Mouse (Mus musculus) embryonic facial prominence, embryonic 14.5 days (tissue): ENCODE results near the gene Abcc10. TPM values are rescaled to one million over a fixed set of nuclear protein-coding genes. Genes with fewer than 3 reads are reported as not detected.

Experiments used
- ATAC-seq: fragments of 200-750 bp; cut with Nextera tagmentation; 2 replicates; pipeline ENCODE4 v1.8.0; 2017; ENCODE audit warnings: low read depth, moderate number of reproducible peaks, moderate TSS enrichment
- DNase-seq: peaks from one replicate; pipeline ENCODE4 v3.0.0-alpha.2; 2015; ENCODE audit warnings: low spot score
- H3K27ac ChIP-seq: fragments of 300-500 bp; sonication (generic); replicated peaks from 2 replicates; pipeline ENCODE4 v1.5.1; 2014; ENCODE audit warnings: low read depth, mild to moderate bottlenecking, low read length, moderate library complexity
- H3K27me3 ChIP-seq: fragments of 300-500 bp; sonication (generic); replicated peaks from 2 replicates; pipeline ENCODE4 v1.6.1; 2014; ENCODE audit warnings: low read length; ENCODE audit not compliant: control insufficient read depth, insufficient read depth
- H3K36me3 ChIP-seq: fragments of 300-500 bp; sonication (generic); 2 replicates; pipeline ENCODE4 v1.6.1; 2014; ENCODE audit warnings: low read length, mixed read lengths; ENCODE audit not compliant: control insufficient read depth, insufficient read depth
- H3K4me1 ChIP-seq: fragments of 300-500 bp; sonication (generic); 2 replicates; pipeline ENCODE4 v1.6.1; 2014; ENCODE audit warnings: antibody characterized with exemption, low read length; ENCODE audit not compliant: control insufficient read depth, insufficient read depth
- H3K4me2 ChIP-seq: fragments of 300-500 bp; sonication (generic); 2 replicates; pipeline ENCODE4 v1.6.1; 2014; ENCODE audit warnings: low read depth, mild to moderate bottlenecking, low read length, moderate library complexity, mixed read lengths
- H3K4me3 ChIP-seq: fragments of 300-500 bp; sonication (generic); 2 replicates; pipeline ENCODE4 v1.5.1; 2014; ENCODE audit warnings: low read depth, mild to moderate bottlenecking, low read length
- H3K9ac ChIP-seq: fragments of 300-500 bp; sonication (generic); 2 replicates; pipeline ENCODE4 v1.6.1; 2014; ENCODE audit warnings: low read depth, mild to moderate bottlenecking, low read length, moderate library complexity, mixed read lengths
- H3K9me3 ChIP-seq: fragments of 300-500 bp; sonication (generic); 2 replicates; pipeline ENCODE4 v1.6.1; 2016; ENCODE audit warnings: low read length; ENCODE audit not compliant: control insufficient read depth
- WGBS: fragments of 180-500 bp; shearing (Covaris S2); extraction: QIAGEN DNeasy Blood & Tissue Kit; methylation state at CpG from one replicate; pipeline ENCODE4 v1.1.7; 2014; 5-methylcytosine and 5-hydroxymethylcytosine counted together
- polyA plus RNA-seq: library from polyadenylated mRNA; unstranded; fragments of >200 nt; fragmentation: Nextera tagmentation; extraction: Ambion mirVana; gene quantifications from 2 replicates; pipeline ENCODE4 v1.2.1, GENCODE M21; 2014

Gene Abcc10
- polyA plus RNA-seq, 1 experiment from 2014 or later = 5.5 TPM

DNA sequence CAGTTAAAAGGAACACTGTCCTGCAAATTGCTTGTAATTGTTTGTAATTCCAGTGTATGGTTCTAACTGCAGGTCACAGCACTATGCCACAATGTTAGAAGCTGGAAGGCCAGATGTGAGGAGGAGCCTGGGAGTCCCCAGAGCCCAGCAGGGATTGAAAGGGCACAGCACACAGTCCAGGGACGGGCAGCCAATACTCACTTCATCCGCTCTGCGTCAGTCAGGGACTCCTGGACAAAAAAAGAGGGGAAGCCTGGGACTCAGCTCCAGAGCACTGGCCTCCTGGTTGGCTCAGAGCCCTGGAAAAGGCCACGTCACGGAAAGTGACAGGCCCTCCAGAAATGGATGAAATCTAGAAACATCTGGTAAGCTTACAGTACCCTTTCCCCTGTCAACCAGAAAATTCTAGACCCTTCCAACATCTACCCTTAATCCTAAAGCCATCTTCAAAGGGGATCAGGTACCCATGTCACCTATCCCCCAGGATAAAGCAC lies 65.9 kb downstream of the Abcc10 start:
- Histone ChIP-seq H3K9me3 (no peaks in the 10 kb centered on the region), H3K4me2 (no peak overlapping the region), H3K9ac (no peak overlapping the region), H3K27me3 (no peaks in the 10 kb centered on the region), H3K4me1 (no peaks in the 10 kb centered on the region), H3K36me3 (peaks cover 91% of the 10 kb centered on the region), H3K4me3 (no peak overlapping the region), H3K27ac (no peak overlapping the region)
- ATAC-seq (no peak), DNase-seq (no peak)
- WGBS = 78% methylated on average over 5 of the region's 5 CpGs

DNA sequence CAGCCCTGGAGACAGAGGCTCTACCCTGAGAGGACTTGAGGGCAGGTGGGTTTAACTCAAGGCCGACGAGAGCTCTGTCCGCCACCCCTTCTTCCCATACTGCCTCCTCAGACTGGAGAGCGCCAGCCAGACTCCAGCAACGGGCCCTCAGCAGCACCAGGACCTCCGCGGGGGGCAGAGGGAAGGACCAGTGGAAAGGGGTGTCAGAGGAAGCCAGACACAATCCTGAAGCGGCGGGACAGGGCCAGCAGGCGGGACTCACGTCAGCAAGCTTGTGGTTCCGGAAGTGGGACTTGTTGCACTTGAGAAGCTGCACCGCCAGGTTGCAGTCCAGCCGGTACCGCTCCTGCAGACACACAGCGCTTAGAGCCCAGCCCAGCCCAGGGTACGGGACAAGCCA lies 68.5 kb downstream of the Abcc10 start:
- H3K36me3 ChIP-seq = peaks cover 83% of the 10 kb centered on the region
- H3K9ac ChIP-seq = no peak overlapping the region
- H3K4me3 ChIP-seq = no peak overlapping the region
- H3K9me3 ChIP-seq = no peaks in the 10 kb centered on the region
- H3K4me1 ChIP-seq = no peaks in the 10 kb centered on the region
- peaks cover 8% of the 10 kb centered on the region for H3K27me3 ChIP-seq
- ATAC-seq = no peak
- H3K27ac ChIP-seq = no peak overlapping the region
- no peak overlapping the region for H3K4me2 ChIP-seq
- no peak for DNase-seq
- WGBS = 89% methylated on average over 16 of the region's 17 CpGs

DNA sequence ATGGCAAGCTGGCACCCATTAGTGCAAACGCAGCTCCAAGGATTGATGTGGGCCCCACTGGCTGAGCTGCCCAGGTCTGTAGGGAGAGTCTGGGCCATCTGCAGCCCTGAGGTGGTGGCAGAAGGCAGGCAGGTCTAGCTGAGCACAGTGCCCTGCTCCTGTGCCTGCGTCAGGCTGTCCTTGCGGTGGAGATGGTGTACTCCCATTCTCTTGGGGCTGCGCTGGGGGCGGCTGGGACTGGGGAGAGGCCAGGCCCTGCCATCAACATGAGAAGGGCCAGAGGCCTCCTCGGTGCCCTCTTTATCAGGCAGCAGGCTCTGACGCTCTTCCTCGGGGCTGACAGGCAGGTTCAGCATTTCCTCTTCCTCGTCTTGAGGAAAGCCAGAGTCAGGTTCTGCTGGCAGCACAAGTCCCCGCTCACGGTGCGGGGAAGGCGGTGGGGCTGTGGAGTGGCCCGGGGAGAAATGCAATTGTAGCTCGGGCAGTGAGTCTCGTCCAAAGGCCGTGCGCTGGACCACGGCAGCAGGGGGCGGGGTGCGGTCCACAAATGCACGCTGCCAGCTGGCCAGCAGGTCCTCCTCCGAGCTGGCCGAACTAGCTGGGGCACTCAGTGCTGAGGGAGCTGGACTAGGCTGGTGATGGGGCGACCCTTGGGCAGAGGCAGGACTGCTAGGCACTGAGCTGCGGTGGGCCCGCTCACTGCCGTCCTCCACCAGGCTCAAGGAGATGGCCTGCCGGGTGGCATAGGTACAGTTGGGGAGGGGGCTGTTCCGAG lies 69.7 kb downstream of the Abcc10 start:
- peaks cover 16% of the 10 kb centered on the region for H3K27me3 ChIP-seq
- H3K4me2 ChIP-seq = no peak overlapping the region
- no peaks in the 10 kb centered on the region; the same call in 1 of the 2 replicates for H3K4me1 ChIP-seq
- no peak overlapping the region for H3K27ac ChIP-seq
- H3K9me3 ChIP-seq = no peaks in the 10 kb centered on the region
- 86% methylated on average over 29 of the region's 30 CpGs for WGBS
- no peak for ATAC-seq
- H3K36me3 ChIP-seq = peaks cover 71% of the 10 kb centered on the region
- DNase-seq = no peak
- no peak overlapping the region for H3K9ac ChIP-seq
- H3K4me3 ChIP-seq = no peak overlapping the region

DNA sequence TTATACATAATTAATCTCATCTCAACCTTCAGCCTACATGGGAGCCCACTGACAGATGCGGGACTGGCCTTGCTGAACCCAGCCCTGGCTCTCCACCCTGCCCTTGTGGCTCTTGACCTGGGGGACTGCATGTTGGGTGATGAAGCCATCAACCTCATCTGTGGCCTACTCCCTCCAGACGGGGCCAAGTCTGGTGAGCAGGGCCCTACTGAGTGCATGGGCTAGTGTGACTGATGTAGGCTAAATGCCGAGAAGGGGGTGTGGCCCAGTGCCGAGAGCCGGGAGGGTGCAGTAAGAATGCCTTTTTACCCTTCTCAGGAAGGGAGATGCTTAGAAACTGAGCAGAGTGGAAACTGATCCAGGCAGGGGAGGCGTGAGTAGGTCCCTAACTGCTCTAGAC lies 73.0 kb downstream of the Abcc10 start:
- H3K4me3 ChIP-seq = no peak overlapping the region
- no peak overlapping the region for H3K4me2 ChIP-seq
- ATAC-seq (no peak), DNase-seq (no peak)
- no peak overlapping the region for H3K9ac ChIP-seq
- no peak overlapping the region for H3K27ac ChIP-seq
- no peaks in the 10 kb centered on the region; the same call in 1 of the 2 replicates for H3K4me1 ChIP-seq
- no peaks in the 10 kb centered on the region for H3K9me3 ChIP-seq
- H3K27me3 ChIP-seq = peaks cover 16% of the 10 kb centered on the region
- H3K36me3 ChIP-seq = peaks cover 65% of the 10 kb centered on the region
- 25% methylated on average over 6 of the region's 6 CpGs for WGBS

DNA sequence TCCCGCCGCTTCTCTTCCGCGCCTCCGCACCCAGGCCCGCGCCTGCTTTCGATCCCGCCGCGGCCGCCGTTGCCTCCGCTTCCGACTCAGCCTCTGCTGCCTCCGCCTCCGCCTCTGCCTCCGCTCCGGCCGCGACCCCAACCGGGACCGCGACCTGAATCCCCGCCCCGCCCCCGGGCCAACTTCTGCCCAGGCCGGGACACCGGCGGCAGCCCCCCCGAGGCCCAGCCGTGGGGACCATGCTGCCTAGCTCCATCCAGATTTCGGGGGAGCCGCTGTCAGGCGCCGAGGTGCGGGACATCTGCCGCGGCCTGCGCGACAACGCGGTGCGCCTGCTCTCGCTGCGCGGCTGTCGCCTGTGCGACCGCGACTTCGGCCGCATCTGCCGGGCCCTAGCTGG lies 74.0 kb downstream of the Abcc10 start:
- H3K27ac ChIP-seq = no peak overlapping the region
- peak overlapping the region; percentile 71 for H3K4me3 ChIP-seq
- DNase-seq (no peak), ATAC-seq (peak; percentile 27)
- H3K4me1 ChIP-seq = peaks cover 3% of the 10 kb centered on the region
- WGBS = under 1% methylated on average over 16 of the region's 54 CpGs
- peak overlapping the region; percentile 67 for H3K9ac ChIP-seq
- peaks cover 65% of the 10 kb centered on the region for H3K36me3 ChIP-seq
- H3K9me3 ChIP-seq = no peaks in the 10 kb centered on the region
- peaks cover 16% of the 10 kb centered on the region for H3K27me3 ChIP-seq
- peak overlapping the region; percentile 100 for H3K4me2 ChIP-seq

DNA sequence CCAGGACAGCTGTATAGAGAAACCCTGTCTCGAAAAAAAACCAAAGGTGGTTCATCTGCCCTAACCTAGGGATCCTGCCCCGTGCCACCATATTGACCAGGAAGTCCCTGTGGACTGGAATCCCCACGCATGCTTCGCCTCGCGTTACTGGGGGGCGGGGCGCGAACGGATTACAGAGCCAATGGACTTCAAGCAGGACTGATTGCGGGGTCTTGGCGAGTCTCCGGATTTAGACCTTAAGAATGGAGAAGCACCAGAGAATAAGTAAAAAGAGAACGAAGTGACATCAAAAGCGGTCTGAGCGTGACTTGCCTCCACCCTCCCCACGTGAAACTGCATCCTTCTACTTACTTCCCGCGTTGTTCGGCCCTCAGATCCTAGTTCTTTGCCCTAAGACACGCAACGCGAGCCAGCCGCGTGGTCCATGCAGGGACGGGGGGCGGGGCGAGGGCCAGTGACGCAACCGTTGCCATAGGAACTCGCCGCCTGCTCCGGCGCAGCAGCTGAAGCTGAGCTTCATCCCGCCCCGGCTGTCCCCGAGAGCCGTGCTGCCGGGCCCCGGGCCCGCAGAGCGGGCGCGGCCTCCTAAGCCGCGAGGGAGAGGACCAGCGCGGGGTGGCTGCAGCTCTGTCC lies 74.6 kb downstream of the Abcc10 start, which contains the start of gene Lrrc73:
Gene Lrrc73, plus strand, starts transcription at position 80 of the 633 bp plus-strand sequence.
- peaks cover 9% of the 10 kb centered on the region for H3K4me1 ChIP-seq
- H3K27me3 ChIP-seq = peaks cover 16% of the 10 kb centered on the region
- peaks cover 61% of the 10 kb centered on the region for H3K36me3 ChIP-seq
- 3% methylated on average over 31 of the region's 48 CpGs for WGBS
- H3K4me2 ChIP-seq = peak within 1 kb of the TSS; percentile 100
- peak within 1 kb of the TSS; percentile 71 for H3K4me3 ChIP-seq
- no peak within 1 kb of the TSS for H3K27ac ChIP-seq
- ATAC-seq = peak; percentile 87
- H3K9me3 ChIP-seq = no peaks in the 10 kb centered on the region
- DNase-seq = peak; percentile 94
- peak within 1 kb of the TSS; percentile 67 for H3K9ac ChIP-seq

Other genes starting within 250 kb of the Abcc10 start
- 112 and 128 TPM in 2 replicates for gene Mrps18a, start 217.4 kb downstream of the Abcc10 start, polyA plus RNA-seq
- gene Rsph9, start 184.1 kb downstream of the Abcc10 start, polyA plus RNA-seq = 12.6 and 21.8 TPM in 2 replicates
- 28.1 and 30.4 TPM in 2 replicates for gene Mad2l1bp, start 174.8 kb downstream of the Abcc10 start, polyA plus RNA-seq
- gene Gtpbp2, start 167.3 kb downstream of the Abcc10 start, polyA plus RNA-seq = 27.1 and 28.2 TPM in 2 replicates
- 8.6 and 9.4 TPM in 2 replicates for gene Polh, start 125.7 kb downstream of the Abcc10 start, polyA plus RNA-seq
- gene Xpo5, start 125.6 kb downstream of the Abcc10 start, polyA plus RNA-seq = 42.3 and 43.8 TPM in 2 replicates
- 78.1 and 80.2 TPM in 2 replicates for gene Polr1c, start 80.3 kb downstream of the Abcc10 start, polyA plus RNA-seq
- 135 and 137 TPM in 2 replicates for gene Yipf3, start 80.3 kb downstream of the Abcc10 start, polyA plus RNA-seq
- gene Lrrc73, start 74.8 kb downstream of the Abcc10 start, polyA plus RNA-seq = 2.2 TPM in 2 replicates
- gene Tjap1, start 45.3 kb downstream of the Abcc10 start, polyA plus RNA-seq = 54.5 and 57.3 TPM in 2 replicates
- gene Dlk2, start 30.9 kb downstream of the Abcc10 start, polyA plus RNA-seq = 7.5 and 7.6 TPM in 2 replicates
- 16.1 and 16.5 TPM in 2 replicates for gene Zfp318, start 55.4 kb upstream of the Abcc10 start, polyA plus RNA-seq
- 0.99 and 2.0 TPM in 2 replicates for gene Crip3, start 100.6 kb upstream of the Abcc10 start, polyA plus RNA-seq
- not detected in 2 replicates for gene Slc22a7, start 110.1 kb upstream of the Abcc10 start, polyA plus RNA-seq
- 0.46 and 0.61 TPM in 2 replicates for gene Ttbk1, start 159.3 kb upstream of the Abcc10 start, polyA plus RNA-seq
- gene Dnph1, start 168.4 kb upstream of the Abcc10 start, polyA plus RNA-seq = 34.5 and 36.9 TPM in 2 replicates
- 5.5 and 6.0 TPM in 2 replicates for gene Cul9, start 218.0 kb upstream of the Abcc10 start, polyA plus RNA-seq
- 10.5 and 14.0 TPM in 2 replicates for gene Srf, start 227.8 kb upstream of the Abcc10 start, polyA plus RNA-seq